Mouse (Mus musculus) intestine, postnatal 0 days (tissue): ENCODE data around the gene Tgfb2. TPM values are rescaled to one million over a fixed set of nuclear protein-coding genes. Genes with fewer than 3 reads are reported as not detected.

Experiments used
- ATAC-seq: fragments of 200-750 bp; cut with Nextera tagmentation; 2 replicates; pipeline ENCODE4 v1.8.0; 2017; ENCODE audit warnings: mild to moderate bottlenecking, moderate TSS enrichment, moderate library complexity
- H3K27ac ChIP-seq: fragments of 300-500 bp; sonication (generic); 2 replicates; pipeline ENCODE4 v1.5.1; 2014; ENCODE audit warnings: mild to moderate bottlenecking, low read depth, low read length, moderate library complexity
- H3K27me3 ChIP-seq: fragments of 300-500 bp; sonication (generic); replicated peaks from 2 replicates; pipeline ENCODE4 v1.6.1; 2014; ENCODE audit warnings: low read length, mixed read lengths; ENCODE audit not compliant: control insufficient read depth, insufficient read depth
- H3K36me3 ChIP-seq: fragments of 300-500 bp; sonication (generic); 2 replicates; pipeline ENCODE4 v1.6.1; 2014; ENCODE audit warnings: mild to moderate bottlenecking, moderate library complexity; ENCODE audit not compliant: control insufficient read depth, insufficient read depth
- H3K4me1 ChIP-seq: fragments of 300-500 bp; sonication (generic); replicated peaks from 2 replicates; pipeline ENCODE4 v1.6.1; 2014; ENCODE audit warnings: antibody characterized with exemption, low read length, mixed read lengths; ENCODE audit not compliant: control insufficient read depth, insufficient read depth
- H3K4me2 ChIP-seq: fragments of 300-500 bp; sonication (generic); replicated peaks from 2 replicates; pipeline ENCODE4 v1.6.1; 2014; ENCODE audit warnings: low read depth, mild to moderate bottlenecking, moderate library complexity
- H3K4me3 ChIP-seq: fragments of 300-500 bp; sonication (generic); 2 replicates; pipeline ENCODE4 v1.5.1; 2014; ENCODE audit warnings: low read depth, low read length
- H3K9ac ChIP-seq: fragments of 300-500 bp; sonication (generic); 2 replicates; pipeline ENCODE4 v1.6.1; 2014; ENCODE audit warnings: mild to moderate bottlenecking, low read depth, low read length
- H3K9me3 ChIP-seq: fragments of 300-500 bp; sonication (generic); 2 replicates; pipeline ENCODE4 v1.6.1; 2016; ENCODE audit warnings: mixed run types; ENCODE audit not compliant: control insufficient read depth
- CTCF ChIP-seq: sonication (generic); IDR thresholded peaks from 2 replicates; pipeline ENCODE4 v1.5.1; 2016; ENCODE audit warnings: low read depth, mild to moderate bottlenecking, control low read depth, antibody characterized with exemption, moderate library complexity
- WGBS: fragments of 180-500 bp; shearing (Covaris S2); extraction: QIAGEN DNeasy Blood & Tissue Kit; methylation state at CpG from one replicate; pipeline ENCODE4 v1.1.7; 2014; 5-methylcytosine and 5-hydroxymethylcytosine counted together
- polyA plus RNA-seq: library from polyadenylated mRNA; unstranded; fragments of >200 nt; fragmentation: Nextera tagmentation; extraction: Ambion mirVana; gene quantifications from 2 replicates; pipeline ENCODE4 v1.2.1, GENCODE M21; 2015

The Tgfb2 gene
- polyA plus RNA-seq, 1 experiment from 2014 or later = 7.1 TPM

GRCm38 (mm10) chr1:186608116-186608515 is 97.7 kb downstream of the Tgfb2 start:
- Histone ChIP-seq H3K9ac (no peak overlapping the region), H3K9me3 (no peaks in the 10 kb centered on the region), H3K27ac (no peak overlapping the region), H3K4me3 (no peak overlapping the region), H3K36me3 (no peaks in the 10 kb centered on the region), H3K4me1 (no peaks in the 10 kb centered on the region), H3K4me2 (no peak overlapping the region), H3K27me3 (no peaks in the 10 kb centered on the region)
- no peak for TF ChIP-seq CTCF
- ATAC-seq = no peak
- WGBS = 87% methylated on average over 3 of the region's 3 CpGs

- no peaks in the 10 kb centered on the region for H3K9me3 ChIP-seq
- 74% methylated on average over 2 of the region's 2 CpGs for WGBS
- H3K4me3 ChIP-seq = no peak overlapping the region
- no peak overlapping the region for H3K9ac ChIP-seq
- no peak overlapping the region for H3K4me2 ChIP-seq
- H3K4me1 ChIP-seq = no peaks in the 10 kb centered on the region
- no peak overlapping the region for H3K27ac ChIP-seq
- ATAC-seq = no peak
- no peak for TF ChIP-seq CTCF
- no peaks in the 10 kb centered on the region for H3K36me3 ChIP-seq
- H3K27me3 ChIP-seq = no peaks in the 10 kb centered on the region
Measured at GRCm38 (mm10) chr1:186605635-186606034, 100.2 kb downstream of the Tgfb2 start.

GRCm38 (mm10) chr1:186604124-186604523 is 101.7 kb downstream of the Tgfb2 start:
- no peak overlapping the region for H3K4me3 ChIP-seq
- no peaks in the 10 kb centered on the region for H3K36me3 ChIP-seq
- H3K27me3 ChIP-seq = no peaks in the 10 kb centered on the region
- no peaks in the 10 kb centered on the region for H3K4me1 ChIP-seq
- no peak overlapping the region for H3K4me2 ChIP-seq
- ATAC-seq = no peak
- 90% methylated on average over 5 of the region's 5 CpGs for WGBS
- no peak overlapping the region for H3K27ac ChIP-seq
- no peak for TF ChIP-seq CTCF
- no peak overlapping the region for H3K9ac ChIP-seq
- no peaks in the 10 kb centered on the region for H3K9me3 ChIP-seq

GRCm38 (mm10) chr1:186588226-186588625 is 117.6 kb downstream of the Tgfb2 start:
- Histone ChIP-seq H3K27me3 (no peaks in the 10 kb centered on the region), H3K9me3 (no peaks in the 10 kb centered on the region), H3K27ac (no peak overlapping the region), H3K36me3 (no peaks in the 10 kb centered on the region), H3K4me3 (no peak overlapping the region), H3K9ac (no peak overlapping the region), H3K4me1 (no peaks in the 10 kb centered on the region), H3K4me2 (no peak overlapping the region)
- ATAC-seq = no peak
- WGBS = 81% methylated on average over 2 of the region's 2 CpGs
- no peak for TF ChIP-seq CTCF

- no peak overlapping the region for H3K9ac ChIP-seq
- WGBS = 78% methylated on average over 8 of the region's 8 CpGs
- H3K27me3 ChIP-seq = no peaks in the 10 kb centered on the region
- H3K27ac ChIP-seq = no peak overlapping the region
- TF ChIP-seq CTCF = no peak
- H3K4me3 ChIP-seq = no peak overlapping the region
- no peak overlapping the region for H3K4me2 ChIP-seq
- ATAC-seq = no peak
- H3K9me3 ChIP-seq = no peaks in the 10 kb centered on the region
- no peaks in the 10 kb centered on the region for H3K36me3 ChIP-seq
- no peaks in the 10 kb centered on the region for H3K4me1 ChIP-seq
Measured at GRCm38 (mm10) chr1:186587065-186587804, 118.6 kb downstream of the Tgfb2 start.

GRCm38 (mm10) chr1:186585571-186586164 is 120.1 kb downstream of the Tgfb2 start:
- Histone ChIP-seq H3K27me3 (no peaks in the 10 kb centered on the region), H3K36me3 (no peaks in the 10 kb centered on the region), H3K9ac (no peak overlapping the region), H3K4me3 (no peak overlapping the region), H3K4me2 (no peak overlapping the region), H3K4me1 (no peaks in the 10 kb centered on the region), H3K9me3 (no peaks in the 10 kb centered on the region), H3K27ac (no peak overlapping the region)
- TF ChIP-seq CTCF = no peak
- 71% methylated on average over 2 of the region's 2 CpGs for WGBS
- no peak for ATAC-seq
